Mouse (Mus musculus) bone marrow macrophage, adult 2 months (primary cell): Measurements from ENCODE around the gene Pdap1. TPM values are rescaled to one million over a fixed set of nuclear protein-coding genes. Genes with fewer than 3 reads are reported as not detected.
A peak's percentile ranks its signal among the peaks of the same experiment; 100 is the strongest.

Experiments
- H3K27ac ChIP-seq: 2 replicates; pipeline ENCODE4 v1.5.1; 2012; ENCODE audit warnings: low read depth, low read length; ENCODE audit not compliant: insufficient read depth
- H3K4me1 ChIP-seq: 2 replicates; pipeline ENCODE4 v1.6.1; 2012; ENCODE audit warnings: low read length; ENCODE audit not compliant: control insufficient read depth, insufficient read depth
- H3K4me3 ChIP-seq: 2 replicates; pipeline ENCODE4 v1.5.1; 2012; ENCODE audit warnings: mild to moderate bottlenecking, low read length, moderate library complexity; ENCODE audit not compliant: insufficient read depth
- CTCF ChIP-seq: IDR thresholded peaks from 2 replicates; pipeline ENCODE4 v1.5.1; 2012; ENCODE audit warnings: low read depth, mild to moderate bottlenecking, low read length, moderate library complexity
- POLR2A ChIP-seq: IDR thresholded peaks from 2 replicates; pipeline ENCODE4 v1.6.1; 2012; ENCODE audit warnings: mild to moderate bottlenecking, low read depth, low read length, borderline replicate concordance
- polyA plus RNA-seq: library from polyadenylated mRNA; stranded (reverse); fragments of >200 nt; gene quantifications from 2 replicates; pipeline ENCODE4 v1.2.4, GENCODE M21; 2012; ENCODE audit not compliant: missing spikeins, insufficient read depth, insufficient read length

Gene Pdap1
- polyA plus RNA-seq, 1 experiment: 72.8 TPM

- no peak for TF ChIP-seq POLR2A
- TF ChIP-seq CTCF: peak; percentile 59
- H3K4me3 ChIP-seq: no peak overlapping the region
- peaks cover 20% of the 10 kb centered on the region for H3K4me1 ChIP-seq
- 0 out of 2 replicates have a peak overlapping the region, but pooled peaks have one; percentile 1 for H3K27ac ChIP-seq
These were observed 20.7 kb downstream of the Pdap1 start for GRCm38 (mm10) chr5:145119385-145119784.

GRCm38 (mm10) chr5:145118461-145118860, 21.6 kb downstream of the Pdap1 start:
- Histone ChIP-seq H3K27ac (no peak overlapping the region), H3K4me1 (peaks cover 22% of the 10 kb centered on the region), H3K4me3 (no peak overlapping the region)
- TF ChIP-seq POLR2A (no peak), CTCF (no peak)

GRCm38 (mm10) chr5:145118005-145118404, 22.0 kb downstream of the Pdap1 start:
- Histone ChIP-seq H3K27ac (no peak overlapping the region), H3K4me3 (no peak overlapping the region), H3K4me1 (peaks cover 22% of the 10 kb centered on the region)
- TF ChIP-seq CTCF: no peak

- peak overlapping the region; percentile 91 for H3K27ac ChIP-seq
- H3K4me3 ChIP-seq: peak overlapping the region; percentile 70
- H3K4me1 ChIP-seq: peaks cover 23% of the 10 kb centered on the region
- no peak for TF ChIP-seq POLR2A
- peak; percentile 43; the same call in 1 of the 2 replicates for TF ChIP-seq CTCF
These were observed 23.1 kb downstream of the Pdap1 start for GRCm38 (mm10) chr5:145116916-145117315.

GRCm38 (mm10) chr5:145116316-145116715, 23.7 kb downstream of the Pdap1 start:
- Histone ChIP-seq H3K27ac (peak overlapping the region; percentile 100), H3K4me3 (peak overlapping the region; percentile 99), H3K4me1 (peaks cover 27% of the 10 kb centered on the region)
- TF ChIP-seq POLR2A (no peak), CTCF (no peak)

- Histone ChIP-seq H3K27ac (peak overlapping the region; percentile 100), H3K4me1 (peaks cover 31% of the 10 kb centered on the region), H3K4me3 (peak overlapping the region; percentile 99)
- TF ChIP-seq CTCF (no peak), POLR2A (no peak)
These were observed 24.3 kb downstream of the Pdap1 start for GRCm38 (mm10) chr5:145115736-145116135.

- TF ChIP-seq CTCF (no peak), POLR2A (no peak)
These were observed 25.2 kb downstream of the Pdap1 start for GRCm38 (mm10) chr5:145114606-145115473.

GRCm38 (mm10) chr5:145114071-145114605, 25.9 kb downstream of the Pdap1 start, which contains the start of gene Arpc1b:
Gene Arpc1b (plus strand): TSS chr5:145114215.
- peaks cover 32% of the 10 kb centered on the region for H3K4me1 ChIP-seq
- H3K4me3 ChIP-seq: peak within 1 kb of the TSS; percentile 99
- H3K27ac ChIP-seq: peak within 1 kb of the TSS; percentile 100
- TF ChIP-seq POLR2A: no peak; the same call in 1 of the 2 replicates
- TF ChIP-seq CTCF: no peak

More at GRCm38 (mm10) chr5:145114606-145115473, 25.2 kb downstream of the Pdap1 start:
- Histone ChIP-seq H3K4me3 (peak overlapping the region; percentile 99), H3K27ac (peak overlapping the region; percentile 100), H3K4me1 (peaks cover 35% of the 10 kb centered on the region)

- Histone ChIP-seq H3K27ac (no peak overlapping the region), H3K4me1 (peaks cover 29% of the 10 kb centered on the region), H3K4me3 (peak overlapping the region; percentile 99)
- TF ChIP-seq POLR2A (no peak), CTCF (no peak)
These were observed 26.6 kb downstream of the Pdap1 start for GRCm38 (mm10) chr5:145113416-145113815.

- no peak overlapping the region for H3K4me3 ChIP-seq
- TF ChIP-seq POLR2A: no peak
- no peak for TF ChIP-seq CTCF
- no peak overlapping the region for H3K27ac ChIP-seq
- H3K4me1 ChIP-seq: peaks cover 22% of the 10 kb centered on the region
These were observed 27.5 kb downstream of the Pdap1 start for GRCm38 (mm10) chr5:145112566-145112965.
